Mouse (Mus musculus) testis, adult 2 months (tissue): ENCODE measurements at regions not wholly inside any gene's neighbourhood (a gene's known extent, or its start where the extent isn't known, plus 50 kb on each side); places are given as distances from the start of the nearest gene placed in this dataset.

Source experiments
- CTCF ChIP-seq: fragments of 200-500 bp; IDR thresholded peaks from 2 replicates; pipeline ENCODE4 v1.5.1; 2012; ENCODE audit warnings: low read depth, mild to moderate bottlenecking, inconsistent platforms, low read length, moderate library complexity; ENCODE audit not compliant: control insufficient read depth, insufficient read depth, insufficient replicate concordance
- POLR2A ChIP-seq: fragments of 200-500 bp; IDR thresholded peaks from 2 replicates; pipeline ENCODE4 v1.6.1; 2012; ENCODE audit warnings: low read depth, mild to moderate bottlenecking, inconsistent platforms, low read length, moderate library complexity; ENCODE audit not compliant: control insufficient read depth

GRCm38 (mm10) chr2:9047980-9048379, 833.1 kb upstream of the 4930412O13Rik start:
- no peak for TF ChIP-seq CTCF
- TF ChIP-seq POLR2A = no peak
